Mouse (Mus musculus) forebrain, postnatal 0 days (tissue): ENCODE measurements at regions not wholly inside any gene's neighbourhood (a gene's known extent, or its start where the extent isn't known, plus 50 kb on each side); places are given as distances from the start of the nearest gene placed in this dataset.

Experiments
- ATAC-seq: fragments of 200-750 bp; cut with Nextera tagmentation; 2 replicates; pipeline ENCODE4 v1.8.0; 2017; ENCODE audit warnings: mild to moderate bottlenecking, moderate library complexity
- DNase-seq: peaks from one replicate; pipeline ENCODE4 v3.0.0-alpha.2; 2015
- H3K27ac ChIP-seq: fragments of 300-500 bp; sonication (generic); 2 replicates; pipeline ENCODE4 v1.5.1; 2014; ENCODE audit warnings: low read depth, mild to moderate bottlenecking, antibody characterized with exemption, low read length, moderate library complexity, mixed read lengths
- H3K27me3 ChIP-seq: fragments of 300-500 bp; sonication (generic); 2 replicates; pipeline ENCODE4 v1.6.1; 2014; ENCODE audit warnings: mild to moderate bottlenecking, low read length, mixed read lengths; ENCODE audit not compliant: insufficient read depth
- H3K36me3 ChIP-seq: fragments of 300-500 bp; sonication (generic); 2 replicates; pipeline ENCODE4 v1.6.1; 2014; ENCODE audit warnings: mild to moderate bottlenecking, moderate library complexity; ENCODE audit not compliant: insufficient read depth
- H3K4me1 ChIP-seq: fragments of 300-500 bp; sonication (generic); 2 replicates; pipeline ENCODE4 v1.6.1; 2014; ENCODE audit warnings: antibody characterized with exemption; ENCODE audit not compliant: insufficient read depth
- H3K4me2 ChIP-seq: fragments of 300-500 bp; sonication (generic); 2 replicates; pipeline ENCODE4 v1.6.1; 2014; ENCODE audit warnings: low read depth, mild to moderate bottlenecking, moderate library complexity
- H3K4me3 ChIP-seq: fragments of 300-500 bp; sonication (generic); 2 replicates; pipeline ENCODE4 v1.5.1; 2014; ENCODE audit warnings: low read depth, low read length, mixed read lengths
- H3K9ac ChIP-seq: fragments of 300-500 bp; sonication (generic); 2 replicates; pipeline ENCODE4 v1.6.1; 2014; ENCODE audit warnings: mild to moderate bottlenecking
- H3K9me3 ChIP-seq: fragments of 300-500 bp; sonication (generic); 2 replicates; pipeline ENCODE4 v1.6.1; 2016; ENCODE audit warnings: low read length
- CTCF ChIP-seq: sonication (generic); IDR thresholded peaks from 2 replicates; pipeline ENCODE4 v1.5.1; 2016; ENCODE audit warnings: antibody characterized with exemption, control low read depth, low read depth
- WGBS: fragments of 180-500 bp; shearing (Covaris S2); extraction: QIAGEN DNeasy Blood & Tissue Kit; methylation state at CpG from one replicate; pipeline ENCODE4 v1.1.7; 2014; 5-methylcytosine and 5-hydroxymethylcytosine counted together

- Histone ChIP-seq H3K9me3 (no peaks in the 10 kb centered on the region), H3K4me2 (no peak overlapping the region), H3K27me3 (no peaks in the 10 kb centered on the region), H3K4me3 (no peak overlapping the region), H3K4me1 (no peaks in the 10 kb centered on the region), H3K9ac (no peak overlapping the region), H3K36me3 (no peaks in the 10 kb centered on the region), H3K27ac (no peak overlapping the region)
- TF ChIP-seq CTCF, result no peak
- DNase-seq (no peak), ATAC-seq (no peak)
- 73% methylated on average over 6 of the region's 6 CpGs for WGBS
Measured at GRCm38 (mm10) chr1:127045711-127046420, 158.9 kb upstream of the Mgat5 start.

GRCm38 (mm10) chr1:127034748-127035147 is 170.1 kb upstream of the Mgat5 start:
- no peak overlapping the region for H3K4me2 ChIP-seq
- TF ChIP-seq CTCF, result no peak

GRCm38 (mm10) chr1:127031563-127031962 is 173.3 kb upstream of the Mgat5 start:
- Histone ChIP-seq H3K36me3 (no peaks in the 10 kb centered on the region), H3K4me1 (no peaks in the 10 kb centered on the region), H3K27me3 (no peaks in the 10 kb centered on the region), H3K4me3 (no peak overlapping the region), H3K9me3 (no peaks in the 10 kb centered on the region), H3K9ac (no peak overlapping the region), H3K27ac (no peak overlapping the region), H3K4me2 (no peak overlapping the region)
- DNase-seq, result peak; percentile 13
- 0 out of 2 replicates have a peak, but pooled peaks have one; percentile 40 for ATAC-seq
- WGBS, result 17% methylated on average over 4 of the region's 4 CpGs
- TF ChIP-seq CTCF, result no peak

More at GRCm38 (mm10) chr1:127034748-127035147, 170.1 kb upstream of the Mgat5 start:
- no peak for ATAC-seq
- no peak for DNase-seq
- no peak overlapping the region for H3K9ac ChIP-seq
- 0 out of 2 replicates have a peak, but pooled peaks cover 2% of the 10 kb centered on the region for H3K9me3 ChIP-seq
- no peak overlapping the region for H3K27ac ChIP-seq
- no peaks in the 10 kb centered on the region for H3K36me3 ChIP-seq
- H3K4me3 ChIP-seq, result no peak overlapping the region
- whole genome bisulfite sequencing, result 98% methylated on average over 2 of the region's 2 CpGs
- H3K4me1 ChIP-seq, result no peaks in the 10 kb centered on the region
- no peaks in the 10 kb centered on the region for H3K27me3 ChIP-seq

GRCm38 (mm10) chr1:127028872-127029497 is 175.8 kb upstream of the Mgat5 start:
- 83% methylated on average over 1 of the region's 1 CpGs for WGBS
- no peaks in the 10 kb centered on the region for H3K4me1 ChIP-seq
- no peak overlapping the region for H3K4me3 ChIP-seq
- no peak for ATAC-seq
- H3K4me2 ChIP-seq, result no peak overlapping the region
- TF ChIP-seq CTCF, result no peak
- H3K36me3 ChIP-seq, result no peaks in the 10 kb centered on the region
- DNase-seq, result no peak
- no peaks in the 10 kb centered on the region for H3K9me3 ChIP-seq
- no peak overlapping the region for H3K9ac ChIP-seq
- no peaks in the 10 kb centered on the region for H3K27me3 ChIP-seq
- no peak overlapping the region for H3K27ac ChIP-seq

GRCm38 (mm10) chr1:127023100-127023499 is 181.7 kb upstream of the Mgat5 start:
- no peaks in the 10 kb centered on the region for H3K36me3 ChIP-seq
- H3K4me2 ChIP-seq, result no peak overlapping the region
- no peak for DNase-seq
- H3K27ac ChIP-seq, result no peak overlapping the region
- no peak overlapping the region for H3K9ac ChIP-seq
- no peaks in the 10 kb centered on the region for H3K4me1 ChIP-seq
- H3K27me3 ChIP-seq, result no peaks in the 10 kb centered on the region
- ATAC-seq, result no peak
- no peak overlapping the region for H3K4me3 ChIP-seq
- no peaks in the 10 kb centered on the region for H3K9me3 ChIP-seq
- WGBS, result 89% methylated on average over 3 of the region's 3 CpGs
- TF ChIP-seq CTCF, result no peak

- Histone ChIP-seq H3K4me1 (no peaks in the 10 kb centered on the region), H3K27ac (no peak overlapping the region), H3K9me3 (no peaks in the 10 kb centered on the region), H3K27me3 (no peaks in the 10 kb centered on the region), H3K36me3 (no peaks in the 10 kb centered on the region), H3K4me3 (no peak overlapping the region), H3K9ac (no peak overlapping the region), H3K4me2 (no peak overlapping the region)
- DNase-seq, result peak; percentile 68
- WGBS, result 77% methylated on average over 2 of the region's 2 CpGs
- peak; percentile 72 for ATAC-seq
- peak; percentile 58 for TF ChIP-seq CTCF
Measured at GRCm38 (mm10) chr1:127017698-127018097, 187.1 kb upstream of the Nckap5 start.

- TF ChIP-seq CTCF, result no peak
- DNase-seq (no peak), ATAC-seq (no peak)
- H3K4me2 ChIP-seq, result no peak overlapping the region
- H3K9ac ChIP-seq, result no peak overlapping the region
- H3K36me3 ChIP-seq, result no peaks in the 10 kb centered on the region
- H3K4me1 ChIP-seq, result no peaks in the 10 kb centered on the region
- H3K27ac ChIP-seq, result no peak overlapping the region
- no peaks in the 10 kb centered on the region for H3K27me3 ChIP-seq
- H3K4me3 ChIP-seq, result no peak overlapping the region
- WGBS, result 44% methylated on average over 4 of the region's 4 CpGs
- H3K9me3 ChIP-seq, result no peaks in the 10 kb centered on the region
Measured at GRCm38 (mm10) chr1:127015894-127016245, 185.3 kb upstream of the Nckap5 start.
